Mouse (Mus musculus): Measurements from ENCODE around the gene Rtn4rl1.

DNA sequence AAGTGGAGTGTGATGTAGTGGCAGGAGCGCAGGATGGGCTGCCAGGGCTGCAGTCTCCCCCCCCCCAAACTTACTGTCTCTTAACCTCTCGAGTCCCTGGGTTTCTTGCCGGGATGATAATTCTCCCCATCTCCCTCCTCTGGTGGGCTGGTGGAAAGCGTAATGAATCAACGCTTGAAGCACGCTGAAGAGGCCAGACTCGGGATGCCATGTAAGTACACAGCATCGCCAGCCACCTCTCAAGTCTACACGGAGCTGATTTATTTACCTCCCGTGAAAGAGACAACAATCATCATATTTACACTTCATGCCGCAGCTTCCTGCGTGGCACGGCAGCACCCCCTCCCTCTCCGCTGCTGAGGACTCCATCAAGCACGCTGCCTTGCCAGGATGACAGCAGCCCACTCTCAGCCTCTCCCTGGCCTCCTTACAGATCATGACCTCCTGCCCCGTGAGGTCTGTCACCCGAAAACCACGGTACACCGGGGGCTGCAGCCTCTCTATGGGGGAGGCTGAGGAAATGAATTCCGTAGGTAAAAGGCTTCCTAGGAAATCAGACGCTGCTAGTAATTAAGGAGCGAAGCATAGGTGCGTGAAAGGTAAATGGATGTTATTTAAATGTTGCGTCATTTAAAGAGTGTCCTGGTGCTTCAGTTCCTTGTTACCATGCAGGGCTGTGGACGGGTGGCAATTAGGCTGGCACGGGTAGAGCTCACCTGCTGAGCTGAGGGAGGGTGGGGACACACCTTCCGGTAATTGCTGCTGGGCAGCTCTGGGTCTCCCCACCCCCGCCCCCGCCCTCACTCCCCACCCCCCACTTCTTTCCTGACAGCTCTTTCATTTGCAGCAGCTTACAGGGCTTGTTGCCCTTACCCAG is 88.0 kb downstream of the Rtn4rl1 start:
- TF ChIP-seq CTCF (IDR thresholded peaks at IDR 0.05; ENCODE audit: control insufficient read depth, insufficient read depth, insufficient read length) (no peak), FOSL1 (IDR thresholded peaks at IDR 0.05; ENCODE audit: insufficient read depth, low read length, poor library complexity, severe bottlenecking) (no peak), MYOG (IDR thresholded peaks at IDR 0.05; ENCODE audit: control insufficient read depth, extremely low read depth, insufficient read length) (no peak), CEBPB (IDR thresholded peaks at IDR 0.05; ENCODE audit: low read depth) (no peak)

Data from C2C12 (cell line).